Mouse (Mus musculus) Patski (cell line): ENCODE results near the gene Creb3l2. TPM values are rescaled to one million over a fixed set of nuclear protein-coding genes. Genes with fewer than 3 reads are reported as not detected.

ENCODE experiments used
- ATAC-seq: fragments of 100-300 bp; one replicate; pipeline ENCODE4 v1.8.0; 2021
- CTCF ChIA-PET: fragments of 350-600 bp; sonication (Branson Sonifier 250); formaldehyde crosslinking; loops from one replicate; lab custom pipeline; 2022; ENCODE audit warnings: inconsistent platforms; lab: Charles Lee
- POLR2A ChIA-PET: fragments of 350-600 bp; sonication (Branson Sonifier 250); formaldehyde crosslinking; loops from one replicate; lab custom pipeline; 2022; ENCODE audit warnings: antibody characterized with exemption, inconsistent platforms; lab: Charles Lee
- DNase-seq: peaks from one replicate; pipeline ENCODE4 v3.0.0-alpha.2; 2011; ENCODE audit warnings: low read depth, low spot score
- H3K27me3 ChIP-seq: fragments of 371-371 bp; one replicate; pipeline ENCODE4 v1.5.1; 2021
- CTCF ChIP-seq: fragments of 100-300 bp; IDR thresholded peaks from one replicate; pipeline ENCODE4 v1.5.1; 2021
- in situ Hi-C: fragments of 300-500 bp; cut with MboI; formaldehyde crosslinking; loops from 3 replicates; pipeline ENCODE4 v1.11.1; 2018; ENCODE audit warnings: low pct_unique_long_range_greater_than_20kb, mixed read lengths
- polyA plus RNA-seq: library from polyadenylated mRNA; unstranded; gene quantifications from one replicate; pipeline ENCODE4 v1.2.3, GENCODE M21; 2021

Gene Creb3l2
- polyA plus RNA-seq, 1 experiment from 2014 or later = 39.0 TPM

- POLR2A ChIA-PET = no interaction called here
- no peak for TF ChIP-seq CTCF
Observed at GRCm38 (mm10) chr6:37415034-37415433, 26.9 kb downstream of the Creb3l2 start.

GRCm38 (mm10) chr6:37414576-37414975, 27.4 kb downstream of the Creb3l2 start:
- DNase-seq (no peak), ATAC-seq (no peak)
- H3K27me3 ChIP-seq = no peaks in the 10 kb centered on the region
- in situ Hi-C loops = no loop called here
- TF ChIP-seq CTCF = no peak
- ChIA-PET CTCF (interaction anchor here (1.1 to 1.3 kb wide), 2 partner anchors 12 to 16 kb away, joined by 3 to 4 read pairs; no protein-coding TSS in a partner anchor), POLR2A (interaction anchor here (0.7 kb wide), 1 partner anchor 16 kb away, joined by 3 read pairs; no protein-coding TSS in a partner anchor)

More at GRCm38 (mm10) chr6:37415034-37415433, 26.9 kb downstream of the Creb3l2 start:
- CTCF ChIA-PET = interaction anchor here (1.1 to 1.3 kb wide), 2 partner anchors 12 to 15 kb away, joined by 3 to 4 read pairs; no protein-coding TSS in a partner anchor
- DNase-seq (no peak), ATAC-seq (no peak)
- no peaks in the 10 kb centered on the region for H3K27me3 ChIP-seq
- in situ Hi-C loops = no loop called here

GRCm38 (mm10) chr6:37411696-37412095, 30.2 kb downstream of the Creb3l2 start:
- ChIA-PET POLR2A (no interaction called here), CTCF (no interaction called here)
- TF ChIP-seq CTCF = no peak
- in situ Hi-C loops = no loop called here
- H3K27me3 ChIP-seq = no peaks in the 10 kb centered on the region
- ATAC-seq (no peak), DNase-seq (no peak)

- CTCF ChIA-PET = no interaction called here
- in situ Hi-C loops = no loop called here
- no peak for TF ChIP-seq CTCF
- no peaks in the 10 kb centered on the region for H3K27me3 ChIP-seq
- POLR2A ChIA-PET = no interaction called here
- DNase-seq = no peak
- ATAC-seq = no peak
Observed at GRCm38 (mm10) chr6:37409829-37410228, 32.1 kb downstream of the Creb3l2 start.

- ChIA-PET POLR2A (no interaction called here), CTCF (interaction anchor here (0.8 to 2.5 kb wide), 3 partner anchors 10 to 17 kb away, joined by 3 to 7 read pairs (median 4); no protein-coding TSS in a partner anchor)
- ATAC-seq (peak; percentile 21), DNase-seq (no peak)
- H3K27me3 ChIP-seq = no peaks in the 10 kb centered on the region
- TF ChIP-seq CTCF = no peak
- in situ Hi-C loops = no loop called here
Observed at GRCm38 (mm10) chr6:37407876-37408275, 34.1 kb downstream of the Creb3l2 start.

DNA sequence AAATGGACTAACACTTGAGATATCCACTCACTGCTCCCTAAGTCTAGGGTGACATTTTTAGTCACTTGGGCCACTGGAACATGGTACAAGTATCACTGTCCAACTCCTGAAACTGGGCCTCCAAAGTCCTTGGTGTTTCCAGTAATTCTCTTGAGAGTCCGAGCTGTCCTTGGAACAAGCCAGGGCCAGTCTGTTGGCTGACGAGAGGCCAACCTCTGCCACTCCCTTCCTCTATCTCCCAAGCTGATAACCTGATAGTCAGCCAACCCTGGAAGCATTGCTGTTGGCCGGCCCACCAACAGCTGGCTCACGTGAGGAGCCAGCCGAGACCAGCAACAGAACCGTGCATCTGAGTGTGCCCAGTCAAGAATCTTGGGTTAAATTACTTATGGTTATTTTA, 35.0 kb downstream of the Creb3l2 start:
- no peak for DNase-seq
- ChIA-PET POLR2A (no interaction called here), CTCF (interaction anchor here (0.7 to 2.5 kb wide), 4 partner anchors 11 to 41 kb away, joined by 3 to 7 read pairs (median 4); no protein-coding TSS in a partner anchor)
- no peak for TF ChIP-seq CTCF
- H3K27me3 ChIP-seq = no peaks in the 10 kb centered on the region
- in situ Hi-C loops = no loop called here
- no peak for ATAC-seq

GRCm38 (mm10) chr6:37406018-37406417, 35.9 kb downstream of the Creb3l2 start:
- ATAC-seq (no peak), DNase-seq (no peak)
- TF ChIP-seq CTCF = no peak
- in situ Hi-C loops = no loop called here
- CTCF ChIA-PET = interaction anchor here (1.9 kb wide), 1 partner anchor 11 kb away, joined by 6 read pairs; no protein-coding TSS in a partner anchor
- no peaks in the 10 kb centered on the region for H3K27me3 ChIP-seq
- POLR2A ChIA-PET = no interaction called here

DNA sequence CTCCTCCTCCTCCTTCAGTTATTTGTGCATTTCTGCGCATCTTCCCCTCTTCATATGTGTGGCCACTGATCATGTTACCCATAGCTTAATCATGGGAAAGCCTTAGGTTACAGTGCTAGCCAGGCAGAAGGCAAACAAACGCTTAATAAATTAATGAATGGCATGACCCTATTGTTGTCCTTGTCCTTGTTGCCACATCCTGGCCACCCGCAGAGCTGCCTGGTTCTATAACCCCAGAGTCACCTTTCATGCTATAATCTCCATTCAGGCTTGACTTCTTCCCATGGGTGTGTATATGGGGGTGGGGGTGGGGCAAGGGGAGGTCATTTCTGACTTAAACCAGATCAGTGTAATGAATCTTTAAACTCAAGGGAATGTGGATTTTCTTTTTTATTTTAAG, 37.6 kb downstream of the Creb3l2 start:
- CTCF ChIA-PET = interaction anchor here (1.3 kb wide), 1 partner anchor 17 kb away, joined by 3 read pairs; no protein-coding TSS in a partner anchor
- POLR2A ChIA-PET = no interaction called here
- ATAC-seq (no peak), DNase-seq (no peak)
- in situ Hi-C loops = loop anchor here (5.0 kb wide), 1 partner anchor 33 kb away; no protein-coding TSS in a partner anchor
- H3K27me3 ChIP-seq = no peaks in the 10 kb centered on the region
- TF ChIP-seq CTCF = no peak

- ATAC-seq = peak; percentile 14
- in situ Hi-C loops = loop anchor here (5.0 kb wide), 1 partner anchor 35 kb away; no protein-coding TSS in a partner anchor
- TF ChIP-seq CTCF = no peak
- no peaks in the 10 kb centered on the region for H3K27me3 ChIP-seq
- ChIA-PET POLR2A (no interaction called here), CTCF (interaction anchor here (0.9 kb wide), 1 partner anchor 37 kb away, joined by 3 read pairs; no protein-coding TSS in a partner anchor)
- DNase-seq = no peak
Observed at GRCm38 (mm10) chr6:37401928-37402327, 40.0 kb downstream of the Creb3l2 start.

DNA sequence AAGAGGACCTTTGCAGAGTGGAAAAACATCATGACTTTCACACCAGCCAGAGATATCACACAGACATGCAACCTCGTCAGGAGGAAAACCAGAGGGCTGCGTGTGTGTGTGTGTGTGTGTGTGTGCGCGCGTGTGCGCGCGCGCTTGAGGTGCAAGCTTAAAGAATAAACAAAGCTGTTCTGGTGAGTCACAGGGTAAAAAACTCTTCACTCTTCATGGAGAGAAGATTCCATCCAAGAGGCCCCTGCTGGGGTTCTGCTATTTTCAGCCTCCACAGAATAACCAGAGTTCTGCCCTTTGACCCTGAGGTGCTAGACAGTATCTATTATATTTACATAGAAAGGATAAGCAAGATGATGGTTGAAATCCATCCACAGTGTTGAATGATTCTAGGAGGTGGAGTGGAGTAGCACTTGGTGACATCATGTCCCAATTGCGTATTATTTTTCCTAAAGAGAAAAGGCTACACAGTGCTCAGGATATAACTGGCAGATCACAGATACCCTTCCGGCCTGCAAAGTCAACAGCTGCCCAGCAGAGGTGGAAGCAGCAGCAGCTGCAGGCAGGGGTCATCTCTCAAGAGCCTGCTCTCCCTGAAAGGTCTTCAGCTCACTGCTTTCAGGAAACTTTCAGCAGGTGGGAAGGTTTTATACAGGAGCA, 41.0 kb downstream of the Creb3l2 start:
- TF ChIP-seq CTCF = no peak
- no peaks in the 10 kb centered on the region for H3K27me3 ChIP-seq
- CTCF ChIA-PET = no interaction called here
- ATAC-seq (no peak), DNase-seq (no peak)
- POLR2A ChIA-PET = no interaction called here
- in situ Hi-C loops = loop anchor here (5.0 kb wide), 1 partner anchor 36 kb away; no protein-coding TSS in a partner anchor

DNA sequence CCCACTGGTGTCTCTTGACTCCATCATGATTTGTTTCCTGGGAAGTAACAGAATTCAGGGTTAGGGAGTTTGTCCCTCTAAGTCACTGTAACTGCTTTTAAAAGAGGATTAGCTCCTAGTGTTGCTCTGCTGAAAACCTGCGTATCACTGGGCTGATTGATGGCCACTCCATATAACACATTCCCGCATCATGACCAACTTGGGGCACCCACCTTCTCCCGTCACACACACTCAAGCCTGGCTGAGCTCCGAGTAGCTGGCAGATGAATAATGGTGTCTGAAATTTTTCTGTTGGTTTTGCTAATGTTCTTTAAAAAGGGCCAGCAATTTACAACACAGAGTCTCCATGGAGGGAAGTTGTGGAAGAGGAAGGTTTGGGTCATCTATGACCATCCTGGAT, 41.8 kb downstream of the Creb3l2 start:
- DNase-seq = no peak
- no peak for ATAC-seq
- CTCF ChIA-PET = no interaction called here
- no peak for TF ChIP-seq CTCF
- in situ Hi-C loops = loop anchor here (5.0 kb wide), 1 partner anchor 37 kb away; no protein-coding TSS in a partner anchor
- POLR2A ChIA-PET = no interaction called here
- H3K27me3 ChIP-seq = no peaks in the 10 kb centered on the region
